Mouse (Mus musculus): ENCODE results near the gene Pnn.

GRCm38 (mm10) chr12:59040851-59041250 lies 25.8 kb upstream of the Pnn start:
- TF ChIP-seq GATA1 (IDR thresholded peaks at IDR 0.05; ENCODE audit: borderline replicate concordance, low read length), result no peak
- no peak for TF ChIP-seq FLI1 (IDR thresholded peaks at IDR 0.05; ENCODE audit: low read length)

All from megakaryocyte, embryonic 14.5 days (primary cell).